Mouse (Mus musculus) stomach, embryonic 14.5 days (tissue): Measurements from ENCODE around the gene Tril. TPM values are rescaled to one million over a fixed set of nuclear protein-coding genes. Genes with fewer than 3 reads are reported as not detected.

ENCODE experiments used
- ATAC-seq: fragments of 200-750 bp; cut with Nextera tagmentation; 2 replicates; pipeline ENCODE4 v1.8.0; 2017; ENCODE audit warnings: low read depth, moderate TSS enrichment; ENCODE audit not compliant: insufficient number of reproducible peaks, insufficient read depth, low FRiP score
- H3K27ac ChIP-seq: fragments of 300-500 bp; sonication (generic); 2 replicates; pipeline ENCODE4 v1.5.1; 2014; ENCODE audit warnings: mild to moderate bottlenecking, low read length, moderate library complexity, mixed read lengths
- H3K27me3 ChIP-seq: fragments of 300-500 bp; sonication (generic); 2 replicates; pipeline ENCODE4 v1.6.1; 2014; ENCODE audit warnings: low read length, control low read depth, mixed read lengths; ENCODE audit not compliant: control insufficient read depth, insufficient read depth
- H3K36me3 ChIP-seq: fragments of 300-500 bp; sonication (generic); 2 replicates; pipeline ENCODE4 v1.6.1; 2014; ENCODE audit warnings: mild to moderate bottlenecking, control low read depth, low read length, moderate library complexity, mixed read lengths; ENCODE audit not compliant: control insufficient read depth, insufficient read depth
- H3K4me1 ChIP-seq: fragments of 300-500 bp; sonication (generic); 2 replicates; pipeline ENCODE4 v1.6.1; 2014; ENCODE audit warnings: low read length, control low read depth, mixed read lengths; ENCODE audit not compliant: control insufficient read depth, insufficient read depth
- H3K4me2 ChIP-seq: fragments of 300-500 bp; sonication (generic); replicated peaks from 2 replicates; pipeline ENCODE4 v1.6.1; 2014; ENCODE audit warnings: low read depth, low read length, control low read depth
- H3K4me3 ChIP-seq: fragments of 300-500 bp; sonication (generic); 2 replicates; pipeline ENCODE4 v1.5.1; 2014; ENCODE audit warnings: low read depth, low read length, control low read depth
- H3K9ac ChIP-seq: fragments of 300-500 bp; sonication (generic); replicated peaks from 2 replicates; pipeline ENCODE4 v1.6.1; 2014; ENCODE audit warnings: low read depth, mild to moderate bottlenecking, control low read depth, low read length, moderate library complexity, mixed read lengths
- H3K9me3 ChIP-seq: fragments of 300-500 bp; sonication (generic); 2 replicates; pipeline ENCODE4 v1.6.1; 2016; ENCODE audit warnings: low read depth, low read length, control low read depth; ENCODE audit not compliant: control insufficient read depth
- WGBS: fragments of 180-500 bp; shearing (Covaris S2); extraction: QIAGEN DNeasy Blood & Tissue Kit; methylation state at CpG from one replicate; pipeline ENCODE4 v1.1.7; 2014; 5-methylcytosine and 5-hydroxymethylcytosine counted together
- polyA plus RNA-seq: library from polyadenylated mRNA; unstranded; fragments of >200 nt; fragmentation: Nextera tagmentation; extraction: Ambion mirVana; gene quantifications from 2 replicates; pipeline ENCODE4 v1.2.1, GENCODE M21; 2014

The Tril gene
- polyA plus RNA-seq, 1 experiment from 2014 or later: 24.0 TPM

DNA sequence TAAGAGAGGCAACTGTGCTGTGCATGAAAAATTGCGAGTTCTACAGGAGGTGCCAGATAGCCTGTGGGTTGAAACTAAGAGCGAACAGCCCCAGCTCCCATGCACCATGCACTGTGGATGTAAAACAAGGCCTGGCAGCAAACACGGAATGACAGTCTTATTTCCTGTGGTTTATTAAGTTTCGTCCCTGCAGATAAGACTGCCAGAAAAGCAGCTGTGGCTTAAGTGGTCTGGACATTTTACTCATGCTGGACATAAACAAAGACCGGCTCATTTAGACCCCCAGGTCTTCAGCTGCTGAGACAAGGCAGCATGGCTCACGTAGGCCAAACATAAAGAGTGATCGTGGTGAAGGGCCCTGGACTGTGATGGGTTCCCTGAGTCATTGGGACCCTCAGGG is 4.9 kb downstream of the Tril start:
- H3K4me3 ChIP-seq: no peak overlapping the region

DNA sequence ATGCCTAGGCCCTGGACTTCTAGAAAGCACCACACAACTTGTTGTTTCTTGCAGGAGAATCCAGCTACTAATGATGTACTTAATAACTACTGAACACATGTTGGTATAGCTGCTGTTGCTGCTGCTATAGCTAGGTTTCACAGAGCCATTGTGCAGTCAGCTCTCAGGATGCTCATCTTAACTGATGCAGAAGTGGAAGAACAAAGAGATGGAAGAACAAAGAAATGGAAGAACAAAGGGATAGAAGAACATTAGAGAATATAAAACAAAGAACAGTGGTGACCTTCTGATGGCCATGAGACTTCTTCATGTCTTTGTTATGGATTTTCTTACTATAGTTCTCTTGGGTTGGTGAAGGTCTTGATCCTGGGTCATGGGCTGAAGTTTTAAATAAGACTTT is 6.4 kb downstream of the Tril start:
- no peaks in the 10 kb centered on the region for H3K9me3 ChIP-seq
- H3K27me3 ChIP-seq: no peaks in the 10 kb centered on the region
- H3K4me1 ChIP-seq: peaks cover 12% of the 10 kb centered on the region; the same call in 1 of the 2 replicates
- no peak overlapping the region for H3K27ac ChIP-seq
- ATAC-seq: no peak
- H3K4me3 ChIP-seq: no peak overlapping the region
- H3K9ac ChIP-seq: no peak overlapping the region
- H3K36me3 ChIP-seq: no peaks in the 10 kb centered on the region
- no peak overlapping the region for H3K4me2 ChIP-seq

More for the DNA sequence above, 4.9 kb downstream of the Tril start:
- no peak overlapping the region for H3K27ac ChIP-seq
- H3K4me1 ChIP-seq: peaks cover 12% of the 10 kb centered on the region; the same call in 1 of the 2 replicates
- H3K4me2 ChIP-seq: no peak overlapping the region
- H3K9me3 ChIP-seq: no peaks in the 10 kb centered on the region
- ATAC-seq: no peak
- H3K9ac ChIP-seq: no peak overlapping the region
- H3K36me3 ChIP-seq: no peaks in the 10 kb centered on the region
- H3K27me3 ChIP-seq: no peaks in the 10 kb centered on the region
- 41% methylated on average over 7 of the region's 7 CpGs for WGBS

DNA sequence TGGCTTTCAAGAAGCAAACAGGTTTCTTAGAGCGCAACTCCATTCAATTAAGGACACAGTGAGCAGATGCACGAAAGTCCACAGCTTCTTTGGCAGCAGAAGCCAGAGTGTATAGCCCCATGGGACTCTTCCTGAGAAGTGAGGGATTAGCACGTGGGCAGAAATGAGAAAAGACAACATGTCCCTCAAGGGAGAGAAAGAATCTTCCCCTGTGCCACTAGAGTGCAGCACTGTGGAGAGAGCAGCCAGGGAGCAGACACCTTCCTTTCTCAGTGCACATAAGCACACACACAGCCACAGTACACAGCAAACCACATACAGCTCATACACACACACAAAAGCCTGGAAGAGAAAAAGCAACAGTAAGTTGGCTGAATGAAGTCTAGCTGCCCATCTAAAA is 8.4 kb downstream of the Tril start:
- peaks cover 7% of the 10 kb centered on the region; the same call in 1 of the 2 replicates for H3K4me1 ChIP-seq
- no peaks in the 10 kb centered on the region for H3K36me3 ChIP-seq
- no peak overlapping the region for H3K9ac ChIP-seq
- no peaks in the 10 kb centered on the region for H3K9me3 ChIP-seq
- 70% methylated on average over 3 of the region's 3 CpGs for WGBS
- H3K4me2 ChIP-seq: no peak overlapping the region
- H3K4me3 ChIP-seq: no peak overlapping the region
- H3K27me3 ChIP-seq: no peaks in the 10 kb centered on the region
- ATAC-seq: no peak
- H3K27ac ChIP-seq: no peak overlapping the region

DNA sequence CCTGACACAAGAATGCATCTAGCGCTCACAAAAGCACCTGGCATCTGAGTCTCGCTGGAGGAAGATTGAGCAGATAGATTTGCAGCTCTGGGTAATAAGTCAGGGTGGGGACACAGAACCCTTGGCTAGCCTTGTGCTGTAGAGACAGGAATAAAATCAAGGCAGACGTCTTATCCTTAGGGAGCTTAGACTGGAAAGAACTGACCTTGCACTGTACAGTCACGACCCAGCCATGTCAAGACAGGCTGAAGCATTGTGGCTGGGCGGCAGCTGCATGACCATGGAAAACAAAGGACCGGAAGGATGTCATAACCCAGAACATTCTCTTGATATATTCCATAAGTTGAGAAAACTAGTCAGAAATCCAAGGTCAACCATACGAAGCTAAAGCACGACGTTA is 11.8 kb downstream of the Tril start:
- WGBS: 65% methylated on average over 9 of the region's 9 CpGs
- Histone ChIP-seq H3K27ac (no peak overlapping the region), H3K4me3 (no peak overlapping the region), H3K9ac (no peak overlapping the region), H3K4me1 (no peaks in the 10 kb centered on the region), H3K27me3 (no peaks in the 10 kb centered on the region), H3K9me3 (no peaks in the 10 kb centered on the region), H3K36me3 (no peaks in the 10 kb centered on the region), H3K4me2 (no peak overlapping the region)
- ATAC-seq: no peak

DNA sequence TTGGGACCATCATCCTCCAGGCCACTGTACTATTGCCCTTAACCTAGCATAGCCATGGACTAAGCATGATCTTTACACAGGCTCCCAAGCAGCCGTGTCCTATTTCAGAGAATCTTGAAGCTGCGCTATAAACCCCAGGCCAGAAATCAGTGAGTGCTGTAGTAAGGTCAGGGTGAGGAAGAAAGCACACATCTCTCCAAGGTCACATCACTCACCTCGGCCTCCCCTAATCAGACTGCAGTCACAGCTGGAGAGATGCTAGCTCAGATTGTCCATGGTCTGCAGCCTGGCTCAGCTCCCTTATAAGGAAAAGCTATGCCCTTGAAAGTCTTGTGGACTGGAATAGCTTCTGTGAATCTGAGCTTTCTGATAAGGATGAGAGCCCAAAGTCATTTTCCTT is 13.4 kb downstream of the Tril start:
- Histone ChIP-seq H3K4me2 (no peak overlapping the region), H3K9me3 (no peaks in the 10 kb centered on the region), H3K4me1 (no peaks in the 10 kb centered on the region), H3K4me3 (no peak overlapping the region), H3K27me3 (no peaks in the 10 kb centered on the region), H3K36me3 (no peaks in the 10 kb centered on the region), H3K9ac (no peak overlapping the region), H3K27ac (no peak overlapping the region)
- 56% methylated on average over 3 of the region's 3 CpGs for WGBS
- ATAC-seq: no peak

DNA sequence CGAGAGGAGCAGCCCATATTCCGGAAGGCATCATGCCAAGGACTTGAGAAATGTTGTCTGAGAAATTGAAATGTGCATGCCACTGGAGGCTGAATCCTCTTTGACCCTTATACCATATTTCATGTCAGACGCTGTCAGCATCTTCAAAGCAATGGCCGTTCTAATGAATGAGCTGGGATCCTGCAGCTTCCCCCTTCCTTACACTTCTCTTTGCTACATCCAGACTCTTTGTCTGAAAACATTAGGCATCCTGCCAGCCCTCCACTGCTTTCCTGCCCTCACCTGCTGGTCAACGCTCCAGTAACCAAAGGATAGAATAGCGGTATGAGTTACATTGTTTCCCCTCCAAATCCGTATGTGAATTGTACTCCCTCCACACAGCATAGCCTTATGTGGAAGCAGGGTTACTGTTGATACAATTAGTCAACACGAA is 14.0 kb downstream of the Tril start:
- Histone ChIP-seq H3K27ac (no peak overlapping the region), H3K4me2 (no peak overlapping the region), H3K4me3 (no peak overlapping the region), H3K27me3 (no peaks in the 10 kb centered on the region), H3K9ac (no peak overlapping the region), H3K9me3 (no peaks in the 10 kb centered on the region), H3K4me1 (peaks cover 5% of the 10 kb centered on the region; the same call in 1 of the 2 replicates), H3K36me3 (no peaks in the 10 kb centered on the region)
- no peak for ATAC-seq
- WGBS: 27% methylated on average over 8 of the region's 8 CpGs

DNA sequence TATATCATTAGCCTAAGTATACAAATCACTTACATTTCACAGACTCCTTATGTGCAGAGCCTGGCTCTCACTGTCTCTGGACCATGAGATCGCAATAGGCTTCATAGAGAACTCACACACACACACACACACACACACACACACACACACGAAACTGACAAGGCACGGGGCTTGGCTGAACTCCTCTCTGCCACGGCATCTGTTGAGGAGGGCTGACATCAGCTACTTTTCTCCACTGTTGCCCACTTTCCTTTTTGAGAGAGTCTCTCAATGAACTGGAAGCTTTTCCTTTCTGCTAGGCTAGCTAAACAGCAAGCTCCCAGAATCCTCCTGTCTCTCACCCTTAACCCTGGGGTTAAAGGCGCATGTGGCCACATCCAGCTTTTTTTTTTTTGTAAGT is 14.6 kb downstream of the Tril start:
- no peaks in the 10 kb centered on the region for H3K9me3 ChIP-seq
- no peaks in the 10 kb centered on the region for H3K27me3 ChIP-seq
- ATAC-seq: no peak
- no peak overlapping the region for H3K4me2 ChIP-seq
- H3K4me3 ChIP-seq: no peak overlapping the region
- H3K4me1 ChIP-seq: peaks cover 8% of the 10 kb centered on the region; the same call in 1 of the 2 replicates
- no peak overlapping the region for H3K27ac ChIP-seq
- WGBS: 53% methylated on average over 5 of the region's 5 CpGs
- no peaks in the 10 kb centered on the region for H3K36me3 ChIP-seq
- no peak overlapping the region for H3K9ac ChIP-seq

DNA sequence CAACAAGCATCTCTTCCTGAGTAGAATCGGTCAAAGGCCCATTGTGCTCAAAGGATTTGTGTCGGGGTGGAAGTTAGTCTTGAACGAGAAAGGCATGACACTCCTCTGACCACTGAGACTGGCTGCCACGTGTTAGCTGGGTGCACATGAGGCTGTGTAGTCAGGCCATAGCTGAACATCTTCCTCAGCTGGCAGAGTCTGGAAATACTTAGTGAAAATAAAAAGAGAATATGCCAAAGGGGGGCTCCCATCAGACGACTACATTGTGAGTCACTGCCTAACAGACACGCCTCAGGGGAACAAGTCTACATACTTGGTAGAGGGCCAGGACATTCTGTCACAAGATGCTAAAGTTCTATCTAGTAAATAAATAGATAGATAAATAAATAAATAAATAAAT is 16.5 kb downstream of the Tril start:
- WGBS: 84% methylated on average over 6 of the region's 6 CpGs
- no peak overlapping the region for H3K4me2 ChIP-seq
- no peaks in the 10 kb centered on the region for H3K9me3 ChIP-seq
- H3K9ac ChIP-seq: no peak overlapping the region
- H3K27me3 ChIP-seq: no peaks in the 10 kb centered on the region
- H3K36me3 ChIP-seq: no peaks in the 10 kb centered on the region
- H3K4me1 ChIP-seq: peaks cover 12% of the 10 kb centered on the region
- H3K27ac ChIP-seq: no peak overlapping the region
- H3K4me3 ChIP-seq: no peak overlapping the region
- no peak for ATAC-seq

DNA sequence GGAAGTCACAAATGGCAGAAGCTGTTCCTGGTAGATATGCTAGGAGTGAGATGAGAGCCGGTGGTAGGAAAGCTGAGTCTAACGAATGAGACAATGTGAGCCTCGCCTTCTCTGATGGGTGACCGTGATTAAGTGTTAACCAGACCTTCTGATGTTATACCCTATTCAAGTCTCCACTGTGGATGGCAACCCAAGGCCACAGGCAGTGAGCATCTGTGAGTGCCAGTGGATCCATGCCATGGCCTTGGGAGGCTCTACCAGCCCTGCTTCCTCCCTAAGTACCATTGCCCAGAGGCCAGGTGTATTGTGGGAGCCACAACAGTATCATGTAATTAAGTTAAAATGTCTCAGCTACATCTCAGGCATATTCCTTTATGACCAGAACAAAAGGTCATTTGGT is 17.1 kb downstream of the Tril start:
- Histone ChIP-seq H3K4me2 (no peak overlapping the region), H3K9ac (no peak overlapping the region), H3K4me1 (peaks cover 12% of the 10 kb centered on the region), H3K9me3 (no peaks in the 10 kb centered on the region), H3K27ac (no peak overlapping the region), H3K36me3 (no peaks in the 10 kb centered on the region), H3K27me3 (no peaks in the 10 kb centered on the region), H3K4me3 (no peak overlapping the region)
- ATAC-seq: no peak
- WGBS: 90% methylated on average over 4 of the region's 4 CpGs
